1 mouse cellular context compared by ENCODE assay signal in the genomic region with DNA sequence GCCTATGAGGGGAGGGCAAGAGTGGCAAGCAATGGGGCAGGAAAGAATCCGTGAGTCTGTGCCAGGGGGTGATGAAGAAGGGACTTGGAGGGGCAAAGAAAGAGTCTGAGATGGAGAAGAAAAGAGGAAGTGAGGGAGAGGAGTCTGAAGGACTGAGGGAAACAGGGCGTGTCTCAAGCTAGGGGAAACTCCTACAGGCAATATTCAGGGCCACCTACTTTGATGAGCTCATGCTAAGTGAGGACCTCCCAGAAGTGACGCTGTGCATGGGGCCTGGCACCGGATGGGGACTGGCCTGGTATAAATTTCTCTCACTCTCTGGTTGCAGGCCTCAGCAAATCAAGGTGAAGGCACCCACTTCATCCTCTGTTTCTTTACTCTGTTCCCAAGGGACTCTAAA.
TF ChIP-seq lines count a peak whose summit lies in the region.

No protein-coding gene starts in this region.

TF ChIP-seq in MEL, 35 proteins besides CTCF, POLR2A, EP300 and RAD21 (continued from another document):
- TF ChIP-seq MAX (IDR thresholded peaks at IDR 0.05; ENCODE audit: low read length) (peak; percentile 84), SMC3 (IDR thresholded peaks at IDR 0.05; ENCODE audit: low read depth, low read length) (no peak), ELF1 (IDR thresholded peaks at IDR 0.05; ENCODE audit: low read depth, low read length) (0 out of 2 replicates have a peak, but pooled peaks have one; percentile 32), E2F4 (IDR thresholded peaks at IDR 0.05; ENCODE audit: borderline replicate concordance, low read depth, low read length) (no peak), TBP (IDR thresholded peaks at IDR 0.05; ENCODE audit: low read depth, low read length) (peak; percentile 83), GATA1 (IDR thresholded peaks at IDR 0.05; ENCODE audit: low read depth, low read length) (no peak), MAZ (IDR thresholded peaks at IDR 0.05; ENCODE audit: low read depth, low read length) (0 out of 2 replicates have a peak, but pooled peaks have one; percentile 25), HCFC1 (IDR thresholded peaks at IDR 0.05; ENCODE audit: low read depth, low read length) (peak; percentile 83)
